ENCODE assay signal across 22 mouse cellular contexts in the genomic region with DNA sequence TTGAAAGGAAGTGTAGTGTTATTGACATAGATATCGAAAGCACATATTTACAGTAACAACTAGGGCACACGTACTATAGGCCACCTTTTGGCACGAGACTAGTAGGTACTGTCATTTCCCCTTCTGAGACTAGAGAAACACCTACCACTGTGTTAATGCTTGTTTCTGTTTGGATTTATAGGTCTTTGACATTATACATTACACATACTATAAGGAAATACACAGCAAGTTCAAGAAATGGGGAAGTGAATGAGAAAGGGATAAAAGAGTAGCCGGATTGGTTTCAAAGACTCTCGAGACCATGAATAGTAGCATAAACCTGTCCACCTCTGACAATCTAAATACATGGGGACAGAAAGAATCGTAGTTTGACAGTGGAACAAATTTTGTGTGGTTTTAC.
"Had no signal": no experiment of that assay in that cellular context is flagged by ENCODE, and none has a peak within 500 bp of the region (broad histone marks: within the 10 kb centered on the region; RNA-seq: fewer than 3 reads in every experiment).

No protein-coding gene starts in this region.

- H3K27me3 ChIP-seq: heart, embryonic 13.5 days; heart, embryonic 15.5 days; hindbrain, embryonic 13.5 days; hindbrain, embryonic 15.5 days; limb, embryonic 13.5 days; limb, embryonic 15.5 days; liver, embryonic 13.5 days had no signal

- DNase-seq: gastrocnemius, adult 2 months; gastrocnemius, postnatal 10 days; gastrocnemius, postnatal 25 days; heart, adult 11 months; heart, adult 2 months; heart, postnatal 14 days; heart, postnatal 4 days; kidney, adult 18-20 months; kidney, adult 8-10 months; kidney, postnatal 10 days; kidney, postnatal 36 days; layer of hippocampus, adult 9-11 months; layer of hippocampus, postnatal 36 days; left cerebral cortex, postnatal 4 days; liver, embryonic 13.5 days had no signal

- H3K36me3 ChIP-seq: heart, embryonic 13.5 days; heart, embryonic 15.5 days; hindbrain, embryonic 13.5 days; hindbrain, embryonic 15.5 days; limb, embryonic 13.5 days; limb, embryonic 15.5 days; liver, embryonic 13.5 days had no signal

- ATAC-seq: hindbrain, postnatal 0 days had no signal
